Mouse (Mus musculus): Measurements from ENCODE around the gene Ly6g5b.

Ly6g5b gene

DNA sequence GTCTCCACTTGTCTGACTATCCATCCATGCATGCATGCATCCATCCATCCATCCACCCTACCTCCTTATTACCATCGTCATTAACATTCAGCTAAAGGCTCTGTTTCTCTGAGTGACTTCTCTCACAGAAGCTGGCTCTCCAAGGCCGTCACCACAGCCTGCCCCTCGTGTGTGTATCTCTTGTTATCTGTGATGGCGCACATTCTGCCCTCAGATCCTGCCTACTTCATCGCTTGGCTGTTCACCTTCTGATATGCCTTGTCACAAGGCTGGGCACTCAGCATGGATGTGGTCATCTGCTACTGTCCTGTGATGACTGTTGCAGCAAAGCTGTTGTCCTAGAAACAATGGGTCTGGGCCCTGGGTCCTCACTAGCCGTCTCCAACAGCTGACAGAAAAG lies 10.5 kb downstream of the Ly6g5b start:
- no peak for DNase-seq

DNA sequence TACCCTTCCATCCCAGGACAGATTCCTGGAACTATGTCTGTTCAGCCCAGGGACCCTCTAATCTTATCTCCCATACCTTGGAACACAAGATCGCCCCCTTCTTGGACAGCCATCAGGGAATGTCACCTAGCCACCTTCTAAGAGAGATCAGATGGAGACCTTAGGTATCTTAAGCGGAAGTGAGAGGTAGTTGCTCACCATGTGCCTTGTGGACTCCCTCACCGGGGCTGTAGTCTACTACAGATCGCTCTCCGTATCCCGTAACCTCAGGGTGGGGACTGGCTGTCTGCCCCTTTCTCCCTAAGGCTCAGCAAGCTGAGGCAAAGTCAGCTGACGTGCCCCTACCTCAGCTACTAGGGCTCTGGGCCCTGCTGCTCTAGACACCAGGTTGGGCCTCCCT lies 11.1 kb downstream of the Ly6g5b start:
- DNase-seq, result no peak

DNA sequence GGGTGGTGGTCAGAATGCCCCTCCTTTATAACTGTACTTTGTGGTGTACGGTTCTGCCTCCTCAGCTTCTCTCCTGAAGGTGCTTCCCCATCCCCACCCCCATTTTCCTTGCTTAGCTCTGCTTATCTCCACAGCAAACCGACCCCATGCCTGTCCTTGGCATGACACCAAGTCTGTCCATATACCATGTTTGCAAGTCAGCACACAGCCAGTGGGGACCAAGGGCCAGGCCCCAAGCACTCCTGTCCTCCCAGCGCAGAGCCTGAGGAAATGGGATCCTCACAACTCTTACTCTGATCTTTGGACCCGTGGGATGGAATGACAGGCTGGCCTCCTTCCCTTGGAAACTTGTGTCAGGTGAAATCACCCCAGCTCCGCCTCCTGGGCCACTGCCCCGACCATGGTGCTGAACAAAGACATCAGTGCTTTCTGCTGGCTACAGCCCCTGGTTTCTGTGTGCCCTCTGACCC lies 12.0 kb downstream of the Ly6g5b start:
- DNase-seq, result no peak

DNA sequence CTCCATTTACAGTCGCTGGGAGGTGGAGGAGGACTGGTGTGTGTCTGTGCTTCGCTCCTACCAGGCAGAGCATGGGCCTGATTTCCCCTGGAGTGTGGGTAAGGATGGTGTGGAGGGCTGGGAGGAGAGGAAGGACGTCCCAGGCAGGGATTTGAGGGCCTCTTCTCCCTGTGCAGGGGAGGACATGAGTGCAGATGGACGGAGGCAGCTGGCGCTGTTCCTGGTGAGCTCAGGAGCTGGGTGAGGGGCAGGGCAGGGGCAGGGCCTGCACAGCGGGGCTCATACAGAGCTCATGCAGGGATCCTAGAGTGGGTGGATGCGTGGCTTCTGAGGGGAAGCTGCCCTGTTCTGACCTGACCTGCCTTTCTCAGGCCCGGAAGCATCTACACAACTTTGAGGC lies 12.9 kb downstream of the Ly6g5b start:
- DNase-seq, result no peak

DNA sequence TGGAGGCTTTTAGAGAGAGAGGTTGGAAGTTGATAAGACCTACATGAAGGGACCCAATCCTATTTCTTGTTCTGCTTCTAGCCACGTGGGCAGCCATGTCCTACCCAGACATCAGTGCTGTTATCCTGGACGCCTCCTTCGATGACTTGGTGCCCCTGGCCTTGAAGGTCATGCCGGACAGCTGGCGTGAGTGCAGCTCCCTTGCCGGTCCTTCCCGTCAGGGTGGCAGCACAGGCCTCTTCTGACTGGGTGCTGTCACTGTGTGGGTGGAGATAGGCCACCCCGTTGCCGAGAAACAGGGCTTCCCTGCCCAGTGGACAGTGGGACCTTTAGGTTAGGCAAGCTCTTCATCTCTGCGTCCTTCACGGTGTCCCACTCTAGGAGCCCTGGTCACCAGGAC lies 14.1 kb downstream of the Ly6g5b start:
- DNase-seq, result no peak

DNA sequence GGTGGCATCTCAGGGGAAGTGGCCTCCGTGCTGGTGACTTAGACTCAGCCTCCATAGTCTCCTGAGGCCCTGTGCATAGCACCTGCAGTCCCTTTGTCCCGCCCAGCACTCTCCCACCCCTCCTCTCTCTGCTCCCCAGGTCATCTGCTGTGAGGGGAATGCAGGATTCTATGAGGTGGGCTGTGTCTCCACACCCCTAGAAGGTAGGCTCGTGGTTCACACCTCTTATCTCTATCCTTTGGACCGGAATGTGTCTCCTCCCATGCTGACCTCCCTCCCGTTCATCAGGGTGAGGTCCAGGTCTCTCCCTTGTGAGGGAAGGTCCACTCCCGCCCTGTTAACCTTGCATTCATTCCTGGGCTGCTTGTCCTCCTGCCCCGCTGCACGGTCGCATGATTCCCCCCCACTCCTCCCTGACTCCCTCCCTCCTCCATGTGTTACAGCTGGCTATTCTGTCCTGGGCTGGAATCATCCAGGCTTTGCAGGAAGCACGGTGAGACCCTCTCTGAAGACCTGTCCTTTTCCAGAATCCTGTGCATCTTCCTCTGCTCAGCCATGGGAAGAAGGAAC lies 14.9 kb downstream of the Ly6g5b start:
- no peak for DNase-seq

DNA sequence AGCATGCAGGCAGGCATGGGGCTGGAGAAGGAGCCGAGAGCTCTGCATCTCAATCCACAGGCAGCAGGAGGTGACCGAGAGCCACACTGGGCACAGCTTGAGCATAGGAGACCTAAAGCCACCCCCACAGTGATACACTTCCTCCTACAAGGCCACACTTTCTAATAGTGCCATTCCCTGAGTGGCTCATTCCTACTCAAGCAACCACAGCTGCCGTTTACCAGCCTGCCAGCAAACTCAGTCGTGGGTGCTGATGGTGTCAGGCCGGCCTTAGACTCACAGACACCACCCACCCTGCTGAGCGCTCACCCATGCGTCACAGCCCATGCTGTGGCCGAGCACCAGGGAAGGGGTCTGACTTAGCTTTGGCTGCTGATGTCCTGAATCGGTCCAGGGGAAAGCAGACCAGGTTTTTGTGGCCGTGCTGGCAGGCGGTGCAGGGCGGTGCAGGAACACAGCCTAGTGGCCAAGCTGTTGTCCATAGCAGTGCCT lies 18.0 kb downstream of the Ly6g5b start:
- peak; percentile 78 for DNase-seq

DNA sequence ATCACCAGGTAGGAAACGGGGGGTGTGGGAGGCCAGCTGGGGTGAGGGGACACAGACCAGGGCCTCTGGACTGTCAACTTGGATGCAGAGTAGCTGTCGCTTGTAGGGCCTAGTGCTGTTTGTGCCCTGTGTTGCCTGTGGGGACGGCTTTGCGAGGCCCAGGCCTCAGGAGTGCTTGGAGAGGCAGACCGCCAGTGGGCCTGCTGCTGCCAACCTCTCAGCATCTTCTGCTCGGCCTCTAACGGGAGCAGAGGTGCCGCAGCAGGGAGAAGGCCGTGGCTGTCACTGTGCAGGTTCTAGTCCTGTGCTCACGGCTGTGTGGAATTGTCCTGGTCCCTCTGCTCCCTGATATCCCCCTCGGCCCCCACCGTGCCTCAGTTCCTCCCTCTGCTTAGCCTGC lies 18.6 kb downstream of the Ly6g5b start:
- DNase-seq, result no peak

DNA sequence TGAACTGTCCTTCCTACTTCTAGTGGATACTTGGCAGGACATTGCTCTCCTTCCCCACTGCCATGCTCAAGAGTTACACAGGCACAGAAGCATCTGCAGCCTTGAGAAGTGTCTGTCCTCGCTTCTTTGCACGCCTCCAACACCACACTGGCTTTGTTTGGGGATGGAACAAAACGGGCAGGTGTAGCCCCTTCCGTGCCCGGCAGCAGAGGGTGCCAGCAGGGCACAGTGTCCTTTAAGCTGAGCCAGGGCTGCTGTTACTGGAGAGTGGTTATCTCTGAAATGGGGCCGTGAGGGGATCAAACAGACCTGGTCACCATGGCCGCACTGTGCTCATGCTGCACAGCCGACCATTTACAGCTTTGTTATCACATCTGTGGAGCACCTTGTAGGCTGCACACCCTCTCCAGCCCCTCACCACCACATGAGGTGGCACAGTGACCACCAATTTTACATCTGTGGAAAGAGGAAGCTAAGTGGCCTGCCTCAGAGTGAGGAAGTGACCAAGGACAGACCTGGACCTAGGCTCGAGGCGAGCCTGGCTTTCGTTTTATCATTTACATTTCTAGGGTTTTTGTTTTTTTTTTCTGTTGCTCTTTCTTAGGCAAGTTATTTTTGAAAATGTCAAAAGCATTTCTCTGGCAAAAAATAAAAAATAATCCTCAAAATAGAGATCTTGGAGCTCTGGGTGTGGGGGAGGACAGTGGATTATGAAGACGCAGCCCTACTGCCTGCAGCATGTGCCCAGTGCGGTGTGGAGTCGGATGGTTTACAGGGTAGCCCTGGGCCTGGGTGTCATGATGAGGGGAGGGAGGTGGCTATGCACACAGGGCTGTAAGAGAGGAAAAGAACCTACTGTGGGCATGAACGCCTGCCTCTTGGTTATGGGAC lies 20.5 kb downstream of the Ly6g5b start:
- DNase-seq, result no peak

DNA sequence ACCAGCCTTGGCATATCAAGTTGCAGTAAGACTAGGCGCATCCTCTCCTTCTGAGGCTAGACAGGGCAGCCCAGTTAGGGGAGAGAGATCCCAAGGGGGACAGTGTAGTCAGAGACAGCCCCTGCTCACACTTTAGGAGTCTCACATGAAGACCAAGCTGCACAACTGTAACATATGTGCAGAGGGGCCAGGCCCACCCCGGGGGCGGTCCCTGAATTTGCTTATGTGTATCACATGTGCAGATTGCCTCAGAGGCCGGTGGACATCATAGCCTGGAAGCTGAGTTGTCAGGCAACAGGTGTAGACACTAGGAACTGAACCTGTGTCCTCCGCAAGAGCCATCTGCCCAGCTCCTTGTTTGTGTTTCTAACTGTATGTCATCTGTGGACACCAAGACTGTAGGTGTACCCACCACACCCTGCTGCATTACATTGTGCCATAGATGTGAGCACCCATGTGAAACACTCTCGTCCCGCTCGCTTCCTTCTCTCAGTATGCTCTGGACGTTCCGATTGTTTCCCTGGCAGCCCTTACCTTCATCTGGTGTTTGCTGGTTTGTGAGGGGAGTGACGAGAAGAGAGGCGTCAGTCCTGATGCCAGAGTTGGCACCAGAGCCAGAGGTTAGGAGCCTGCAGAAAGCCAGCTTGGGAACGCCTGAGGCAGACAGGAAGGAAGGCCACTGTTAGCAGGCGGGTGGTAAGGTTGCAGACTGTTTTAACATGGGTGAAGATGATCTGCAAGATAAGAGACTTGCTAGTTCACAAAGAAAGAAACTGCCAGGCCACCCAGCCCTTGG lies 22.6 kb downstream of the Ly6g5b start:
- peak; percentile 61 for DNase-seq

DNA sequence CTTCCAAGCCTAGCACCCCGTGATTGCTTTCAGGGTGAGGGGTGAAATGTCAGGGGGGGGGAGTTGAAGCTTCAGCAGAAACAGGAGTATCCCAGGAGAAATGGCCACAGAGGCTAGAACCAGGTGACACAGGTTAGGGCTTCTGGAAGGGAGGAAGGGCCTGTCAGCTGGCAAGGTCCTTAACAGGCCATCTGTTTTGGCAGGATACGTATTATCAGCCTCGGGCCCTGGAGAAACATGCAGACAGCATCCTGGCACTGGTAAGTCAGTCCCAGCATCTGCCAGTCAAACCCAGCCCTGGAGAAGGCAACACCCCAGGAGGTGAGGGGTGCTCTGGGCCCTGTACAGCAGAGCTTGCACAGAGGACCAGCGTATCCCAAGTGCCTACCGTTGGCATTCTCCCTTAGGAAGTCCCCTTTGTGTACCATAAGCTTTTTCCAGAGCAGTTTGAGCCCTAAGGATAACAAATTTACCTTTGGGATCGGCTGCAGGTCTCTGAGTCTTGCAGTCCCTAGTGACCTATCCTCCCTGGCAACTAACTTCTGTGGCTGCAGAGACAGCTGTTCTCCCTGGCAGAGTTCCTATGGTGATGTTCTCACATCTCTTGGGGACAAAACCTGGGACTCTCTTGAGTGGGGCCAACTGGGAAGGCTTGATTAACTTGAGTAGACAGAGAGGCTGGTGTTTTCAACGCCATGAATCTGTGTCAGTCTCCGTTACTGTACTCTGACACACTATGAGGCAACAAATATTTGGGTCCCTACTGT lies 24.9 kb downstream of the Ly6g5b start:
- peak; percentile 96 for DNase-seq

DNA sequence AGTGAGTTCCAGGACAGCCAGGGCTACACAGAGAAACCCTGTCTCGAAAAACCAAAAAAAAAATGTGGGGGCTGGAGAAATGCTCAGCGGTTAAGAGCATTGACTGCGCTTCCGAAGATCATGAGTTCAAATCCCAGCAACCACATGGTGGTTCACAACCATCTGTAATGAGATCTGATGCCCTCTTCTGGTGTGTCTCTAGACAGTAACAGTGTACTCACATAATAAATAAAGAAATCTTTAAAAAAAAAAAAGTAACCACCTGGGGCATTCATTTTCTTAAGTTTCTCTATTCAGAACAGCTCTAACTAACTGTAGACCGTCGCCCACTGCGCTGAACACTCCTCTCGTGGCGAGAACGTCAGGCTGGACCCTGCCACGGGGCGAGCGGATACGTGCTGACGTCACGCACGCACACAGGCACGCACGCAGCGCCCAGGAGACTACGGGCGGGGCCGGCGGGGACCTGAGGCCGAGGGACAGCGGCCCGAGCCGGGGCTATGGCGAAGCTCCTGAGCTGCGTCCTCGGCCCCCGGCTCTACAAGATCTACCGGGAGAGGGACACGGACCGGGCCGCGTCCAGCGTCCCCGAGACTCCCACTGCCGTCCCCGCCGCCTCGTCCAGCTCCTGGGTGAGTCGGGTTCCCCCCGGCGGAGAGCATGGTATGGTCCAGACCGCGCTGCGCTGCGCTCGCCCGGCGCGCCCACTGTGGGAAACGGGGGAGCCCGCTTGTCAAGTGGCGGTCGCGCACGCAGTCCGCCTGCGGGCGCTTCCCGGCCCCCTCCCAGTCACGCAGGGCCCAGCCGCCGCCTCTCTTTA lies 26.2 kb downstream of the Ly6g5b start, which contains the start of gene Abhd16a:
Gene Abhd16a (plus strand): TSS at position 439 of the 820 bp plus-strand sequence.
- peak; percentile 95 for DNase-seq

DNA sequence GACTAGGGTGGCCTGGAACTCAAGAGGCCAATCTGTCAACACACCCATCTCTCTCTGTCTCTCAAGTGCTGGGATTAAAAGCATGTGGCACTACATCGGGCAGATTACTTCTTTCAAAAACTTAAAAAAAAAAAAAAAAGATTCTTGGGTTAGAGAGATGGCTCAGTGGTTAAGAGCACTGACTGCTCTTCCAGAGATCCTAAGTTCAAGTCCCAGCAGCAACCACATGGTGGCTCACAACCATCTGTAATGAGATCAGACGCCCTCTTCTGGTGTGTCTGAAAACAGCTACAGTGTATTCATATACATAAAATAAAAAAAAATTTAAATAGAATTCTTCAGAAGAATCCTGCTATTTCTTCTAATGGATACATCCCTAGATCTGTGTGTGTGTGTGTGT lies 27.1 kb downstream of the Ly6g5b start:
- DNase-seq, result no peak

DNA sequence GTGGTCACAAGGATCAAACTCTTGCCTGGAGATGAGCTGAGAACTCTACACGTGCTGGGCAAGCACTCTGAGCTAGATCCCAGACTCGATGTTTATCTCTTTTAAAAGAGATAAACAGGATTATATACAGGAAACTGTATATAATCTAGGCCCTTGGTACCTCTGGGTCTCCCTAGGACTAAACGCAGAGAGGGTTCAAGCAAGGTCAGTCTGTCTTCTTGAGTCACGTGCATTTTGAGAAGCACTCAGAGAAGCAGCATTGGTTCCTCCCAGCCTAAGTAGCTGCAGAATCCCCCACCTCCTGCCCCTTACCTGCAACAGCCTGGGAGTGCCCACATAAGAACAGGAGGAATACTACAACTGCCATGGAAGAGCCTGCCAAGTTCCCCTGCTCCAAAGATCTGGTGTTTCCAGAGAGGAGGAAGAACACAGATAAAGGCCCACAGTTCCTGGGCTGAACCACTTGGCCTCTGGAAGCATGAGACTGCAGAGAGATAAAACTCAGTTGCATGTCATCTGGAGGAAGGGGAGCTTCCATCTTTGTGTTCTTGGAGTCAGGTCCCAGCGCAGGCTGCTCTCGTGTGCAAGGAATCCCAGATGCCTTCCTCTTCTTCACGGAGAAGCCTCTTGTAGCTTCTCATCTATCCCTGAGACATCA lies 29.9 kb downstream of the Ly6g5b start, which contains the start of gene Ly6g6f:
Gene Ly6g6f (minus strand): TSS at position 403 of the 658 bp plus-strand sequence.
- no peak for DNase-seq

DNA sequence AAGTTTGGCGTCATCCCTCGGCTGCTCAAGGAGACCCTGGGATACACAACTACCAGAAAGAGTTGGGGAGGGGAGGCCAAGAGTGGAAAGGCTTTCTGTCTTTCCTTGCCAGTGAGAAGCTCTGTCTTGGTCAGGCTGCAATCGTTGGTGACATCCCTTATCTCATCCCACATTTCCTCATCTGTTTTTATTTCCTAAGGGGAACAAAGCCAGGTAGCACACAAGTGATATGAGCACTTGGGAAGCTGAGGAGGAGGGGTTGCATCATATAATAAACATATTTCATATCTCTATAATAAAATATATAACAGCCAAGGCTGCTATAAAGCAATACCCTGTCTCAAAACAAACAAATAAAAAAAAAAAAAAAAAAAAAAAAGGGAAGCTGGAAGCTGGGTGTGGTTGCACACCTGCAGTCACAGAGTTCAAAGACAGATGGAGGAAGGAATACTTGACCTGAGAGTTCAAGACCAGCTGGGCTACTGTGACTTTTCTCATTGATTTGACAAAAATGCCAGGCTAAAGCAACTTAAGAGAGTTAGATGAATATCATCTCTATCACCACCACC lies 31.2 kb downstream of the Ly6g5b start:
- DNase-seq, result no peak

DNA sequence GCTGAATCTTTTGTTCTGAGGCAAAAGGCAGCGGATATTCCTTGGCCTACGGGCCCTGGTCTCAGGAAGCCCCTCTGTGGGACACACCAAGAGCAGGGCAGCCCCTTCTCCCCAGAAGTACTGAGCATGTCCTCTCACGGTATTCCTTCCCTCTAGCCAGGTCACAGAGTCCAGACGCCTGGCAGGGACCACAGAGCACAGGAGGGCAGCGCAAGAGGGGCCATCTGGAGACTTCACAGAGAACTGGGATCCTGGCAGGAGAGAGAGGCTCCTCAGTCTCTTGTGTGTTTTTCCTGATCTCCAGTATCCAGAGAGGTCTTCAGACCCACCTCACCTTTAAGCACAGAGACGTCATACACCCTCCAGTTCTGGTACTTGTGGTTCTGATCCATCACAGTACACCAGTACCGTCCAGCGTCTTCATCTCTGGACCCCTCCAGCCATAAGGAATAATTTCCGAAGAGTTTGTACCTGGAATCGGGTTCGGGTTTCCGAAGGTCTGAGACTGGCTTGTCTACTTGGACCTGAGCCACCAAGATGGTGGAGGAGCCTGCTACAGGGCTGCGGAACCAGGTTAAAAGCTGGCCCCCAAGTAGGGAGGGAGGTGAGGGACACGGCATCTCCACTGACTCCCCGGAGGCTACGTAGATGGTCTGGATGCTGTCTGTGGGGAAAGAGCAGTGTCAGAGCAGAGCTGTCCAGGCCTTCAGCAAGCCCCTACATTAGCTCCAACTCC lies 32.2 kb downstream of the Ly6g5b start:
- peak; percentile 87 for DNase-seq

DNA sequence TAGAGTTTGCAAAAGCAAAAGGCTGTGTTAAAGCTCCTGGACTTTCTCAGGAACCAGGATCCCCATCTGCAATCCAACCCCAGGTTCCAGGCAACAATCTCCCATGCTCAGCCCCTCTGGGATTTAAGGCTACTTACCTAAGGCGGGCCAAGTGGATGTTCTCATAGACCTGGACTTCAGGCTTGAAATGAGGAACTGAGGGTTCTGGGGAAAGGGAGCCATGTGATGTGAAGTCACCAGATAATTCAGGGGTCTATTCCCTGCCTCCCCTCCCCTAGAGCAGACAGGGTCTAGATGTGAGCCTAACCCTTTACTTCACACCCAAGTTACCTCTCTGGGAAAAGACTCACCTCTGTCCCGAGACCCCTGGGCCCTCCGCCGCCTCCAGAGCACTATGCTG lies 34.5 kb downstream of the Ly6g5b start:
- no peak for DNase-seq

DNA sequence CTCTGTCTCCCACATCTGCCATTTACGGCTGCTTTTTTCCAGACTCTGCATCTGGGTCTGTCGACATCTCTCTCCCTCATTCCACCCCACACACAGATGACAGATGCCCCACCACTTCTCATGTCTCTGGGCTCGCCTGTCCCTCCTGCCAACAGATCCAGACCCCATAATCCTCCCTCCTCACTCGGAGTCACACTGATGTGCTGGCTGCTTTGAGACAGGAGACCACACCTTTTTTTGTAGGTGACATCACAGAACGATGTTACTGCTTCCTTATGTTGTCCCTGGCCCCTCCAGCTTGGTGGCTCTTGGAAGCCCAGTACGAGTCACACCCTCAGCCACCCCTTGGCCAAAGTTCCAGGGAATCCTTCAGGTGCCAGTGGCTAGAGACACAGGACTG lies 35.0 kb downstream of the Ly6g5b start:
- DNase-seq, result no peak

DNA sequence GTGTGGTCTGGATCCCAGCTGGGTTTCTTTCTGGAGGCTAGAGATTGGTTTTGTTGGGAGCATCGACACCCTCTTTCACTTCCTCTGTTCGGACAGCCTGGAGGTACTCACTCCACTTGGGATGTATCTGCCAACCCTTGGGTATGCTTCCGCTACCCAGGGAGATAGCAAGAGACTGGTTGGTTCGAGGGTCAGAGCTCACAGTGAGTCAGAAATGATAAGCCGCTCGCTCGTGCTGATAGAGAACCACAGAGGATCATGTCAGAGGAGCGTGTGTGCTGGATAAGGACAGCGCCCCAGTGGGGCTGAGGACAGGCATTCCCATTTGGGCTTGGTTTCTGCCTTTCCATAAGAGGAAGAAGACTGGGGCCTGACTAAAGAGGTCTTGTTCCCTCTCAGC lies 35.5 kb downstream of the Ly6g5b start:
- DNase-seq, result no peak

DNA sequence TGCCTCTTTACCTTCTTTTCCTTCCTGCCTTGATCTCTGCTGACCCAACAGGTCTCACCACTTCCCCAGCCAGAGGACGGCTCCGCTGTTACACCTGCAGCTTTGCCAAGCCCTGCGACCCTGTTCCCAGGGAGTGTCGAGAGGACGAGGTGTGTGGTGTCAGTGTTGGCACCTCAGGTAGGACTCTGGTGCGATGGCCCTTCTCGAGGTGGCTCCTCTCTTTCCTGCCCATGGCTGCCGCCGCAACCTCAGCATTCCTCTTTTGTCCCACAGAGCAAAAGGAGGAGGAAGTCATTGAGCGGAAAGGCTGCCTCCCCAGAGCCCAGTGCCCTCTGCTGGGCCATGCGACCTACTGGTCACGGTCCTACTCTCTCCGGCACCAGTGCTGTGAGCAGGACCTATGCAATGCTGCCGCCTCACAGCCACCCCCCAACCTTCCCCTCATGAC lies 37.4 kb downstream of the Ly6g5b start, which contains the start of gene Ly6g6d:
Gene Ly6g6d (minus strand): TSS at position 280 of the 448 bp plus-strand sequence.
- no peak for DNase-seq

All from cerebellum, adult 9-10 months (tissue).